Mouse (Mus musculus) T-helper 17 cell (primary cell): ENCODE data around the gene Slc38a1.

Experiments used
- in situ Hi-C, 2 experiments: fragments of 300-600 bp; cut with MboI, MseI; formaldehyde crosslinking; loops; 1 replicate in 1 of 2; 2 replicates in 1 of 2; pipeline ENCODE4 v1.15.1; 2025; ENCODE audit warnings: high pct_unique_total_duplicates in 2 of 2

Slc38a1 gene

GRCm38 (mm10) chr15:96660590-96661141 lies 18.0 kb upstream of the Slc38a1 start:
- in situ Hi-C loops = loop anchor here in 1 of 2 experiments (25.0 kb wide), 1 partner anchor 123 kb away; no protein-coding TSS in a partner anchor

- in situ Hi-C loops = loop anchor here in 1 of 2 experiments (25.0 kb wide), 1 partner anchor 121 kb away; no protein-coding TSS in a partner anchor
These were observed 15.5 kb upstream of the Slc38a1 start for GRCm38 (mm10) chr15:96658275-96658602.

DNA sequence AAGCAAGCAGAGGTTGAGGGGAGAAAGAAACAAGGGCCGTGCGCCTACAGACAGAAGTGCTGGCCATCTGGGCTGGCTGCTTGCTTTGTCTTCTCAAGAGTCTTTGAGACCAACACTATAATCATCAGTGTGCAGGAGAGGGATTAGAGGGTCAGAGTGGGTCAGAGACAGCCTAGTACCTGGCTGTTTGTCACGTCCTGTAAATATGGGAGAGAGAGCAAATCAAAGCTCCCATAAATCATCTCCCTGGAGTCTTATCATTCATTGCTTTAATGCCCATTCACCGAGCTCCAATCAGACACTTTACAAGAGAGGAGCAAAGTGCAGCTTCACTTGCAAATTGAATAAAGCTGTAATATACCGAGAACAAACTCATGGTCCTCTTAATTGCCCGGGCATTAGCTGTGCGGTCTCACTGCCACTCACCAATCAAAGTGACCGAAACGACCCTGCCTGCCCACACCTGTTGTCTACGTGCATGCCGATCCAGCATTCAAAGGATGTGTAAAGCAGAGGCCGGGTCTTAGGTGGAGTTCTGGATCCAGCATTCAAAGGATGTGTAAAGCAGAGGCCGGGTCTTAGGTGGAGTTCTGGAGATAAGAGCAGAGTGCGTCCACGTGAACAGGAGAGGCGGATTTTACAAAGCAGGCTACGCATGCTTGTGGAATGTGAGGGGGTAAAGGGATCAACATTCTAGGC lies 15.0 kb upstream of the Slc38a1 start:
- in situ Hi-C loops = loop anchor here in 1 of 2 experiments (25.0 kb wide), 1 partner anchor 120 kb away; no protein-coding TSS in a partner anchor

- in situ Hi-C loops = loop anchor here in 1 of 2 experiments (25.0 kb wide), 1 partner anchor 118 kb away; no protein-coding TSS in a partner anchor
These were observed 12.8 kb upstream of the Slc38a1 start for GRCm38 (mm10) chr15:96655514-96655913.

DNA sequence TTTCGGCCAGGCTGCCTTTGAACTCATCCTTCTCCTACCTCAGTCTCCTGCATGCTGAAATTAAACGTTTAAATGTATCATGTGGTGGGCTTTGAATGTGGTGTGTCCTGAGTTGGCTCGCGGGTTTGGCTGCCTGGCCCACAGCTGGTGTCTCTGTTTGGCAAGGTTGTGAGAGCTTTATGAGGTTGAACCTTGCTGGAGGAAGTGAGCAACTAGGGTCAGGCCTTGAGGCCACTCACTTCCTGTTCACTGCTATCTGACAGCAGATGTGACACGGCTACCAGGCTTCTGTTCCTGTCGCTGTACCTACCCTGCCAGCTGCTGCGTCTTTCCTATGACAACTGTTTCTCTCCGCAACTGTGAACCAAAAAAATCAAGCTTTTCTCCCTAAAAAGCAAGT lies 12.0 kb upstream of the Slc38a1 start:
- in situ Hi-C loops = loop anchor here in 1 of 2 experiments (25.0 kb wide), 1 partner anchor 117 kb away; no protein-coding TSS in a partner anchor

DNA sequence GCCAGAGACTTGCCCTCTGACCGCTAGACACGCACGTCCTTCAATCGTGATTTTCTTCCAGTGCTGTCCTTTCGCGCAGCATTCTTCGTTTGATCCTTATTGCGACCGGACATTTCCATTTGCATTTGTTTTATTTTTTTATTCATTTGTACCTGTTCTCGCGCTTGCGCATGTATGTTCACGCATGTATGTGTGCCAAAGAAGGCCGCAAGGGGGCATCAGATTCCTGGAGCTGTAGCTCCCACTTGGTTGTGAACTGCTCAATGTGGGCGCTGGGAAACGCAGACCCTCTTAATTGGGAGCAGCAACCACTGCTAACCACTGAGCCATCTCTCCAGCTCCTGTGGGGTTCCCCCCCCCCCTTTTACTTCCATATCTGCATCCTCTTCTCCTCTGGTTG lies 10.3 kb upstream of the Slc38a1 start:
- in situ Hi-C loops = loop anchor here in 1 of 2 experiments (25.0 kb wide), 1 partner anchor 116 kb away; no protein-coding TSS in a partner anchor

- in situ Hi-C loops = loop anchor here in 1 of 2 experiments (25.0 kb wide), 1 partner anchor 115 kb away; no protein-coding TSS in a partner anchor
These were observed 9.8 kb upstream of the Slc38a1 start for GRCm38 (mm10) chr15:96652531-96652930.

- in situ Hi-C loops = loop anchor here in 1 of 2 experiments (5.0 to 25.0 kb wide), 2 partner anchors 35 to 360 kb away; partner anchors contain the start of gene Arid2
These were observed 4.7 kb upstream of the Slc38a1 start for GRCm38 (mm10) chr15:96647376-96647775.

DNA sequence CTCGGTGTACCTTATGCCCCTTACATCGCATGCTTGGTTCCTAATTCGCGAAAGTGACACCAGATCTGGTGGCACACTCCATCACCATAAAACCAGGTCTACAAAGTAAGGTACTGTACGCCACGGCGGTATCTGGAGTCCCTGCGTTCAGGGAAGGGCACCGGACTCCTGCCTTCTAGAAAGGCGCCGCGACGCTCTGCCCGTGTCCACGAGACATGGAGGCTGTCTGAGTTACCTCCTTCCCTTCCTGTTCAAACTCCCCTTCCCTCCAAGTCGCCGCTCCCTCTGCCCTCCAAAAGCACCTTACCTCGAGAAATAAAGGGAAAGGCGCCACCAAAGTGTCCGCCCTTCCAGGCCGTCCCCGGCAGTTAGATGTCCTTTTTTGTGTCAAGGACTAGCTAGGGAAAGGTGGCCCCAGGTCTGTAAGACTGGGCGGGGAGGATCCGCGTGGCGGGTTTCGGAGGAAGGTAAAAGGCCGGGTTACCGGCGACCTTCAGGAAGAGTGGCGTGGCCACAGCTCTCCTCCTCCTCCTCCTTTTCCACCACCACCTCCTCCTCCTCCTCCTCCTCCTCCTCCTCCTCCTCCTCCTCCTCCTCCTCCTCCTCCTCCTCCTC lies 785 bp downstream of the Slc38a1 start:
- in situ Hi-C loops = loop anchor here (5.0 to 25.0 kb wide), 2 partner anchors 55 to 355 kb away; partner anchors contain the start of genes Arid2 (in 1 of the 2) and Slc38a2 (in 1 of the 2)

DNA sequence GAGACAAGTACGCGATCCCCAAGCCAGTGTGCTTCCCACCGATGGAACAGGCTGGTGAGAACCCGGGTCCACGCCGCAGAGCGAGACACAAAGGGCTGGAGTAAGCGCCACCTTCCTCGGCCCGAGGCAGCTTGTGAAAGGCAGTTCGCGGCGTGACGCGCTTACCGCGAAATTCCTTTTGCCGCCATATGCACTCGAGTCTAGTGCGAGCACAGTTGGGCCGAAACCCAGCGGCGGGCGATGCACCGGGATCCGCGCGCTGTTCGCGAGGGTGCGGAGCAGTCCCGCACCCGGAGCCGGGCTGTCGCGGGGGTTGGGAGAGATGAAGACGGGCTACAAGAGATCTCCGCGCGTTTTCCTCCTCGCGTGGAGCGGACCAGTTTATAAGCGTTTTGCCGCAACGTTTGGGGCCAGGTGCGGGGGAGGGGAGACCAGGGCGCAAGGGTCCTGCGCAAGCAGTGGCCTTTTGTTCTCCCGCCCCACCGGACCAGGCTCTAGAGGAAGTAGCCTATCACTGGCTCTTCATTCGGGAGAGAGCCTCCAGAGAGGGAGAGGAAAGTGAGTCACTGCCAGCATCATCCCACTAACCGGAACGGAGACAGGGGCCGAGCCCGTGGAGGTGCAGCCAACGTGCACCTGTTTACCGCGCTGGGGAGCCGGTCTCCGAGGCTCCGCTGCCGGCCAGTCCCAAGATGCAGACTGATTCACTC lies 1.4 kb downstream of the Slc38a1 start:
- in situ Hi-C loops = loop anchor here (5.0 to 25.0 kb wide), 2 partner anchors 56 to 354 kb away; partner anchors contain the start of genes Arid2 (in 1 of the 2) and Slc38a2 (in 1 of the 2)

DNA sequence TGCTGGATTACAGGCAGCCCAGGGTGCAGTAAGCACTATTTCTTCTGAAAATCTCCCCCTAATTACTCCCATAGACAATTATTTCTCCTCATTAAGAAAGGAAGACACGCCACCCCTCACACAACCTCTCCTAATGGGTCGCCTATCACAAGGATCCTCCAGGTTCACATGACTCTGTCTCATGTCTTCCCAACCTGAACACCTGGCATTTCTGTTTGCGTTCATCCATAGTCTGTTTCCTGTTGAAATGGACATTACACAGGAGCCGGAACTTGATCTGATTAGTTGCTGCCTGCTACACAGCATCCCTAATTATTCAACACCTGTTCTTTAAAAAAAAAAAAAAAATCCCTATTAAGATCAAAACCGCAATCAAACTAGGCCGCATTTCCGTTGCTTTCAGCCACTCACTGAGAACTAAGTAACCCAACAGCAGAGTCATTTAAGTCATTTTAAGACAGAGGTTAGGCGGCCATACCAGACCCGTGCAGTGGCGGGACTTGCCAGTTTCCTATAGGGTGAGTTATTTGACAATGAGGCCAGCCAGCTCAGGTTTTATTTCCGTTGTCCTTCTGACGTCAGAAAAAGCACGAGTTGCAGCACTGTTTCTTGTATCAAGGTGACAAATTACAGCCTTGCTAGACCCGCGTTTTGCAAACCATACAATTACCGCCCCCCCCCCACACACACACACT lies 2.3 kb downstream of the Slc38a1 start:
- in situ Hi-C loops = loop anchor here (5.0 to 25.0 kb wide), 2 partner anchors 57 to 353 kb away; partner anchors contain the start of genes Arid2 (in 1 of the 2) and Slc38a2 (in 1 of the 2)

DNA sequence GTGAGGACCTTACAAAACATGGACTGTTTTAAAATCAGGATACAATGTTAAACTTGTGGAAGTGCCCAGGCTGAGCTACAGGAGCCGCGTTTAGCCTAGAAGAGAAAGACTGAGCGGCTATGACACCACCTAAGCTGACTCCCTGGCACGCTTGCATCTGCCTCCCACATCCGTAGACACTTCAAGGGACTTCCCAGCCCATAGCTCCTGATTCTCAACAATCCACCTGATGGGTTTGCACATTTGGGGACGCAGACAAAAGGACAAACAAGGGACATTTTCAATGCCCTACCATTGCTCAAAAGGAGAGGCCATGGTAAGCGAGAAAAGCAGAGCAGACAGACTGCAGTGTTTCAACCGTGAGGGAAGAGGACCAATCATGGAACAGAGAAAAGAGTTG lies 3.1 kb downstream of the Slc38a1 start:
- in situ Hi-C loops = loop anchor here (5.0 to 25.0 kb wide), 2 partner anchors 58 to 352 kb away; partner anchors contain the start of genes Arid2 (in 1 of the 2) and Slc38a2 (in 1 of the 2)

GRCm38 (mm10) chr15:96638656-96639055 lies 4.1 kb downstream of the Slc38a1 start:
- in situ Hi-C loops = loop anchor here in 1 of 2 experiments (25.0 kb wide), 1 partner anchor 351 kb away; the partner anchor contains the start of gene Arid2

DNA sequence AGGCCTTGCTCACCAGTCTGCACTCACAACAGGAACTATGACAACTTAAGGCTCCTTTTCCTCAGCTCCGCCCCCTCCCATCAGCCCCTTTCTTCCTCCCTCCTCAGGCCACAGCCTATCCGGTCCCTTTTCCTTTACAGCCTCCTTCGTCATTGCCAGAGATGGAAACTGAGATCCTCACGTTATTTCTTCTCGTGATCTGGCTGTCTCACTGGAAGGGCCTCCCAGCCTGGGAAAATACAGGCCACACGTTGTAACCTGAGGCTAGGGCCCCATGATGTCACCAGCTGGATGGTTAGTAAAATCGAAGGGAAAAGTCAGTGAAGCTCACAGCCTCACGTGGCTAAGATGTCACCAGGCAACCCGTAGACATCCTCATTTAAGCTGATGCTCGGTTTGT lies 4.5 kb downstream of the Slc38a1 start:
- in situ Hi-C loops = loop anchor here in 1 of 2 experiments (25.0 kb wide), 1 partner anchor 351 kb away; the partner anchor contains the start of gene Arid2

GRCm38 (mm10) chr15:96634670-96635405 lies 7.9 kb downstream of the Slc38a1 start:
- in situ Hi-C loops = loop anchor here in 1 of 2 experiments (25.0 kb wide), 1 partner anchor 348 kb away; the partner anchor contains the start of gene Arid2

- in situ Hi-C loops = loop anchor here in 1 of 2 experiments (25.0 kb wide), 1 partner anchor 345 kb away; the partner anchor contains the start of gene Arid2
These were observed 10.5 kb downstream of the Slc38a1 start for GRCm38 (mm10) chr15:96632201-96632600.

DNA sequence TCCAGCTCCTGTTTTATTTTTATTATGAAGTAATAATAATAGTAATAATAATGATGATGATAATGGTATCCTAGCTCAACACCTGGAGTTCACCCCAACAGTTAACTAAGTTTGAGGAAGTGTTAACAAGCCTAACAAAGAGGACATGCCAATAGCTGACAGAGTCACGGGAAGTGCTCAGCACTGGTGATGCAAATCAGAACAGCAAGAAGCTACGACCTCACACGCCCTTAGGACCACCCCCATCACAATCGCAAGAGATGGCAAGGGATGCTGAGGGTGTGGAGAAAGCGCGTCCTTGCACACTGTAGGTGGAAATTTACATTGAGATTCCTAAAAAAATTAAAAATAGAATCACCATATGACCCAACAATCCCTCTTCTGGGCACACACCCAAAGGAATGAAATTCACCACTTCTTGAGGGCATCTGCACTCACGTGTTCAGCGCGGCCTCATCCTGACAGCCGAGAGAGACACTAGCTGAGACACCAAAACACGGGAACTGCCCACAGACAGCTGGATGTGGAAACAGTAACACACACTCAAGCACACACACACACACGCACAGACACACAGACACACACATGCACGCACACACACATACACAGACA lies 11.5 kb downstream of the Slc38a1 start:
- in situ Hi-C loops = loop anchor here in 1 of 2 experiments (25.0 kb wide), 1 partner anchor 344 kb away; the partner anchor contains the start of gene Arid2

DNA sequence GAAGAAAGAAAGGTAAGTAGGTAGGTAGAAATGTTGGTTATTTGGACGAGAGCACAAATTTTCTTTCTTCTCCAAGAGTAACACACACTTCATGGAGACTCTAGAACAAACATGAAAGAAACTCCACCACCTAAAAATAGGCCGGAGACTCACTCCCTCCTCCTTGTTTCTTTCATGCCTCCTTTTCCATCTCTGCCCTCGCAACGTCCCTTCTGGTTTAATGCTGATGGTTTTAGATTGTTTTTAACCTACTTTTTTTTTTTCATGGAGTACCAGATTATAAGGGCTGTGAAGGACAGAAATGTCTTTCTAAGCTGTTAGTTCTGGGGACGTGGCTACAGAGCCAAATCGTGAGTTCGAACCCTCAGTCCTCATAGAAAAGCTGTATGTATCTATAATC lies 14.5 kb downstream of the Slc38a1 start:
- in situ Hi-C loops = loop anchor here in 1 of 2 experiments (25.0 kb wide), 1 partner anchor 341 kb away; the partner anchor contains the start of gene Arid2
